Mouse (Mus musculus) midbrain, embryonic 16.5 days (tissue): ENCODE measurements around the gene Pth2. TPM values are rescaled to one million over a fixed set of nuclear protein-coding genes. Genes with fewer than 3 reads are reported as not detected.
A peak's percentile ranks its signal among the peaks of the same experiment; 100 is the strongest.

Source experiments
- ATAC-seq: fragments of 200-750 bp; cut with Nextera tagmentation; 2 replicates; pipeline ENCODE4 v1.8.0; 2017; ENCODE audit warnings: moderate TSS enrichment
- H3K27ac ChIP-seq: fragments of 300-500 bp; sonication (generic); 2 replicates; pipeline ENCODE4 v1.5.1; 2014; ENCODE audit warnings: mild to moderate bottlenecking, low read length, mixed read lengths
- H3K27me3 ChIP-seq: fragments of 300-500 bp; sonication (generic); 2 replicates; pipeline ENCODE4 v1.6.1; 2014; ENCODE audit warnings: low read depth, low read length, mixed read lengths; ENCODE audit not compliant: control insufficient read depth, insufficient read depth
- H3K36me3 ChIP-seq: fragments of 300-500 bp; sonication (generic); 2 replicates; pipeline ENCODE4 v1.6.1; 2014; ENCODE audit warnings: mild to moderate bottlenecking, low read length, moderate library complexity, mixed read lengths; ENCODE audit not compliant: control insufficient read depth, insufficient read depth
- H3K4me1 ChIP-seq: fragments of 300-500 bp; sonication (generic); 2 replicates; pipeline ENCODE4 v1.6.1; 2014; ENCODE audit warnings: mild to moderate bottlenecking, low read length, mixed read lengths; ENCODE audit not compliant: control insufficient read depth, insufficient read depth
- H3K4me2 ChIP-seq: fragments of 300-500 bp; sonication (generic); 2 replicates; pipeline ENCODE4 v1.6.1; 2014; ENCODE audit warnings: mild to moderate bottlenecking, low read length, mixed read lengths
- H3K4me3 ChIP-seq: fragments of 300-500 bp; sonication (generic); 2 replicates; pipeline ENCODE4 v1.5.1; 2014; ENCODE audit warnings: low read depth, mild to moderate bottlenecking, low read length, moderate library complexity, mixed read lengths
- H3K9ac ChIP-seq: fragments of 300-500 bp; sonication (generic); 2 replicates; pipeline ENCODE4 v1.6.1; 2014; ENCODE audit warnings: low read depth, low read length, mixed read lengths
- H3K9me3 ChIP-seq: fragments of 300-500 bp; sonication (generic); replicated peaks from 2 replicates; pipeline ENCODE4 v1.6.1; 2014; ENCODE audit warnings: mild to moderate bottlenecking, low read length, mixed read lengths; ENCODE audit not compliant: control insufficient read depth, poor library complexity, severe bottlenecking
- WGBS: fragments of 180-500 bp; shearing (Covaris S2); extraction: QIAGEN DNeasy Blood & Tissue Kit; methylation state at CpG from one replicate; pipeline ENCODE4 v1.1.7; 2014; 5-methylcytosine and 5-hydroxymethylcytosine counted together
- polyA plus RNA-seq: library from polyadenylated mRNA; unstranded; fragments of >200 nt; fragmentation: Nextera tagmentation; extraction: Ambion mirVana; gene quantifications from 2 replicates; pipeline ENCODE4 v1.2.1, GENCODE M21; 2015

The Pth2 gene
- polyA plus RNA-seq, 1 experiment from 2014 or later = 1.2 TPM

DNA sequence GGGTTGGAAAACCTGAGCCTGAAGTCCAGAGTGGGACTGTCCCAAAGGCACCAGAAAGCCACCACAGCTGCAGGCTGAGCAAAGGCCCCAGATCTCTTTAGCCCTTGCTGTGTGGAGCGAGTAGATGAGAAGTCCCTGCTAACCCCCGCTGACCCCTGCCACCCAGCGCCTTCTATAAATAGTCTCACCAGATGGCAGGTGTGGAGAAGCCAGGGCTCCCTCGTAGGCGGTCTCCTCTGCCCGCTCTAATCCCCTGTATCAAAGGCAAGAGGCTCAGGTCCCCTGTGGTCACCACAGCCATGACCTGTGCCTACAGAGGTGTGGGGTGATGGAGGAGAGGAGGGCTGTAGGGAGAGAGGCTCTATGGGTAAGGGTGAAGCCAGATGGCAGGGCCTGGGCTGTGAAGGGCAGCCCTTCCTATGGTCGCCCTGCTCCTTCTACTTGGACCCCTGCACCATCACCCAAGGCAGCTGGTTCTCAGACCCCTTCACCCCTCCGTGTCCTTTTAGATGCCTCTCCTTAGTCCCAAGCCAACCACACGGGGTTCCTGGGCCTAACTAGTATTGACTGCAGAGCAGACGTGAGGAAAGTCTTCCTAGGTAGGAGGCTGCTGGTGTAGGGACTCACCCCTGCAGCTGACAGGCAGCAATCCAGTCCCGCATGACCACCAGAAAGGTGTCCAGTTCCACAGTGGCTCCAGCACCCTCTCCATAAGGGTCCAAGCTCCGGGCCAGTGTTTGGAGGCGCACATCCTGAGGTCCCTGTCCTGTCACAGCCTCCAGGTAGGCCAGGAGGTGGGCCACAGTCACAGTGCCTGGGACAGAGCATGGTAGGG, 14.8 kb downstream of the Pth2 start:
- no peak for ATAC-seq

DNA sequence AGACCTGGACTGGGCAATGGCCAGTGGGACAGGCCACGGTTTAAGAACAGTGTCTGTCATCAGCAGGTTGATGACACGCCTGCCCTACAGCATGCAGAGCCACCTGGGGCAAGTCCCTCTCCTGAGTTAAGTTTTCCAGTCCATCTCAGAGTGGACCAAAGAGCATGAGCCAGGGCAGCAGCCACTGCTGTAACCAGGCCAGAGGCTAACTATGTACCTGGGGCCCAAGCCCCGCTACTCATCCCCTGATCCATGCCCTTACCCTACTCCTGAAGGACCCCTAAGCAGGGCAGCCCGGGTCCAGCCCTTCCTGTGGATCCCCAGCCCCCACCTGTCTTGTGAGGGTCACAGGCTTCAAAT, 15.4 kb downstream of the Pth2 start:
- H3K36me3 ChIP-seq = no peaks in the 10 kb centered on the region
- H3K9ac ChIP-seq = no peak overlapping the region
- ATAC-seq = no peak
- no peaks in the 10 kb centered on the region for H3K27me3 ChIP-seq
- H3K27ac ChIP-seq = no peak overlapping the region
- H3K9me3 ChIP-seq = no peaks in the 10 kb centered on the region
- H3K4me2 ChIP-seq = no peak overlapping the region
- no peak overlapping the region for H3K4me3 ChIP-seq
- WGBS = 80% methylated on average over 4 of the region's 4 CpGs
- H3K4me1 ChIP-seq = peaks cover 2% of the 10 kb centered on the region; the same call in 1 of the 2 replicates

More for the DNA sequence above, 14.8 kb downstream of the Pth2 start:
- no peaks in the 10 kb centered on the region for H3K36me3 ChIP-seq
- no peaks in the 10 kb centered on the region for H3K27me3 ChIP-seq
- no peak overlapping the region for H3K4me2 ChIP-seq
- no peak overlapping the region for H3K27ac ChIP-seq
- H3K9me3 ChIP-seq = no peaks in the 10 kb centered on the region
- WGBS = 57% methylated on average over 13 of the region's 13 CpGs
- 0 out of 2 replicates have a peak overlapping the region, but pooled peaks have one; percentile 30 for H3K9ac ChIP-seq
- H3K4me3 ChIP-seq = no peak overlapping the region
- peaks cover 2% of the 10 kb centered on the region; the same call in 1 of the 2 replicates for H3K4me1 ChIP-seq

DNA sequence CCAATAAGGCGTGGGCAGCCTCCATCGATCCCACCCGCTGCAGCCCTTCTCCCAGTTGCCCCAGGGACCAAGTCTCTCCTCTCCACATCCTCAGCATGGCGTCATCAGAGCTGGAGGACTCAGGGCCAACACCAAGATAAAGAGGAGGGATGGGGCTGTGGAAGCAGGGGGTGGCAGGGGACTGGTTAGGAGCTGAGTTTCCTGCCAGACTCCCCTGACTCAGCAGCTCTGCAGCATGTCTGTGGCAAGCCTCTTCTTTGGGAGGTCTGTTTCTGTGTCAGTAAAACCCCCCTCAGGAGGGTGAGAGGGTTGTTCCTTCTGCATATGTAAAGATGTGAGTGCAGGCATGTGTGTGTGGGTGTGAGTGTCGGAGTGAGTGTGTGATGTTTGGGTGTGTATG, 16.2 kb downstream of the Pth2 start:
- no peak for ATAC-seq

DNA sequence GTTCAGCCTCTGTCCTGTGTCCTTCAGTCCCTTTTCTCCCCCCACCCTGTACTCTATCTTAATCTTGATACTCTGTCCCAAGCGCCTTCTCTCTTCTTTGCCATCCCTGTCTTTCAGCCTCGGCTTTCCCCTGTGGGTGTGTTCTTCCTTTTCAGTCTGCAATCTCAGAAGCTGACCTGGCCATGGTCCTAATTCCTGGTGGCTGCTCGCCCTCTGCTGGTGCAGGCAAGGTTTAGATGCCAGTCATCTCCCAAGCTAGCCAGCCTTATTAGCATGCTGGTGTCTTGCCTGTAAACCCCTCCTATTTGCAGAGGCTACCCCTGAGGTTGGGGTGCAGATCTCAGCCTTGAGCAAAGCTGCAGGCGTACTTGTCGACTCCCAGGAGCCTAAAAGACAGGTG, 17.6 kb downstream of the Pth2 start:
- Histone ChIP-seq H3K9ac (peak overlapping the region; percentile 37), H3K27ac (no peak overlapping the region), H3K9me3 (no peaks in the 10 kb centered on the region), H3K4me3 (no peak overlapping the region), H3K27me3 (no peaks in the 10 kb centered on the region), H3K36me3 (no peaks in the 10 kb centered on the region), H3K4me1 (peaks cover 2% of the 10 kb centered on the region; the same call in 1 of the 2 replicates), H3K4me2 (no peak overlapping the region)
- WGBS = 10% methylated on average over 5 of the region's 5 CpGs
- peak; percentile 57 for ATAC-seq

More for the DNA sequence above, 16.2 kb downstream of the Pth2 start:
- H3K36me3 ChIP-seq = no peaks in the 10 kb centered on the region
- WGBS = 69% methylated on average over 5 of the region's 5 CpGs
- no peaks in the 10 kb centered on the region for H3K27me3 ChIP-seq
- H3K4me3 ChIP-seq = no peak overlapping the region
- no peak overlapping the region for H3K27ac ChIP-seq
- H3K9ac ChIP-seq = no peak overlapping the region
- H3K9me3 ChIP-seq = no peaks in the 10 kb centered on the region
- no peak overlapping the region for H3K4me2 ChIP-seq
- peaks cover 2% of the 10 kb centered on the region; the same call in 1 of the 2 replicates for H3K4me1 ChIP-seq

DNA sequence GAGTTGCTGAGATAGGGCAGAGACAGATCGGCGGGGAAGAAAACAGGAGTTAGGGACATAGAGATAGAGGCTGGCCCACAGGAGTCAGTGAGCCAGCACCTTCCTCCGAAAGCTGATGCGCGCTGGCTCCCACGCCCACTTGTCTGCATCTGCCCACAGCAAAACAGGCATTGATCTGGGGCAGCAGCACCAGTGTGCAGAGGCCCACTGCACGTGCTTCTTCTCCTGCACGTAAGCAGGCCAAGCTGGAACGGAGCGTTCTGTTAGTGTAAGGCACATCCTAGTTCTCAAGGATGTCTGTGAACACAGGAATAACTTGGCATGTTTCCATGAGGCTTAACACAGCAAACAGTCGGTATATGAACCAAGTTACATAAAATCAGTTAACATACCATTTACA, 18.2 kb downstream of the Pth2 start:
- Histone ChIP-seq H3K27ac (no peak overlapping the region), H3K4me3 (no peak overlapping the region), H3K4me2 (no peak overlapping the region), H3K9me3 (no peaks in the 10 kb centered on the region), H3K9ac (no peak overlapping the region), H3K36me3 (no peaks in the 10 kb centered on the region), H3K27me3 (no peaks in the 10 kb centered on the region), H3K4me1 (peaks cover 2% of the 10 kb centered on the region; the same call in 1 of the 2 replicates)
- 83% methylated on average over 11 of the region's 11 CpGs for WGBS
- ATAC-seq = no peak

DNA sequence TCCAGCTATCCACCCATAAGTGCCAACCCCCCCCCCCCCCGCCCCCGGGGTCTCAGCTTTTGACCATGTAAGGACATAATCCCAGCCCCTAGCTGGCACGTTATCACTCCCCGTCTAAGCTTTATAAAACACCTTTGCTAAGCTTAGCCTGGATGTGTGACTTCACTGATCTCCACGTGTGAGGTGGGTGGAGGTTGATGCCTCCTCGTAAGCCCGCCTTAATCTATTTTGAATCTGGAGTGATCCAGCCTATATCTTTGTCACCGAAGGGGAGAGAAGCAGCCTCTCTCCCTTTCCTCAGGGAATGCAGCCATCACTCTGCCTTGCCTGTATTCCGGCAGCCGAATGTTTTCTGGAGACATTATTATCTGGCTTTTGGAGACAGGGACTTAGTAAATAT, 21.9 kb downstream of the Pth2 start:
- peaks cover 2% of the 10 kb centered on the region; the same call in 1 of the 2 replicates for H3K4me1 ChIP-seq
- H3K4me3 ChIP-seq = no peak overlapping the region
- H3K36me3 ChIP-seq = no peaks in the 10 kb centered on the region
- 62% methylated on average over 9 of the region's 10 CpGs for WGBS
- no peak overlapping the region for H3K4me2 ChIP-seq
- no peaks in the 10 kb centered on the region for H3K9me3 ChIP-seq
- H3K9ac ChIP-seq = no peak overlapping the region
- H3K27me3 ChIP-seq = no peaks in the 10 kb centered on the region
- ATAC-seq = no peak
- H3K27ac ChIP-seq = no peak overlapping the region

DNA sequence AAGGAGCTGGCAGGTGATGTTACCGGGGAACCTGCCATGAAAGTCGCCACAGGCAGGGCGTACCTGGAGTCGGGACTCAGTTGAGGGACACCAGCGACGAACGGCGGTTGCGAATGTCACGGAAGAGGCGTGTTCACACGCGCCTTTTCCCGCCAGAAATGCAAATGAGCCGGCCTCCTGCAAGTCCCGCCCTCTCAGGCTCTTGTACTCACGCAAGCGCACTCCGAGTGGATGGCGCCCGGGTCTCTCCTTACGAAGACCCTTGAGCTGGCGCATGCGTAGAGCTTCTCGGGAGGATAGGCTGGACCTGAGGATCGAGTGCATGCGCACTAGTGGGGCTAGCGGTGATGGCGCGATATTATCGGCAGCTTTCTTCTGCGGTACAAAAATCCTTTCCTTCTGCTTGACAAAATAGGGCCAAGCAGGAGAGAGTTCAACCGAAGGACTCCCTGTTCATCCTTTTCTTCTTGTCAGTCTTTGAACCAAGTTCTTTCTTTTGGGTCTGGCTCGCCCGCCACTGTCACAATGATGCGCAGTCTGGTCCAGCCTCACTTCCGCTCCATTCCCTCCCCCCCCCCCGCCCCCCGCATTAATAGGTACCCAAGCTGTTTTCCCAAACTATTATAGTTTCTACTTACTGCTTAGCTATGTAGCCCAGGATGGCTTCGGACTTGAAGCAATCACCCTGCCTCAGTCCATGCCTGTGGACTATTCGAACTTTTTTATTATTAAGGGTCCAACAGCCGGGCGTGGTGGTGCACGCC, 23.8 kb downstream of the Pth2 start, which contains the start of gene Ccdc155:
Gene Ccdc155, minus strand, starts transcription at position 513 of the 764 bp plus-strand sequence.
- Histone ChIP-seq H3K27ac (peak within 1 kb of the TSS; percentile 68), H3K4me3 (peak within 1 kb of the TSS; percentile 41), H3K4me2 (peak within 1 kb of the TSS; percentile 76), H3K9ac (peak within 1 kb of the TSS; percentile 39), H3K4me1 (no peaks in the 10 kb centered on the region), H3K36me3 (no peaks in the 10 kb centered on the region), H3K27me3 (no peaks in the 10 kb centered on the region), H3K9me3 (no peaks in the 10 kb centered on the region)
- WGBS = 9% methylated on average over 44 of the region's 44 CpGs
- ATAC-seq = peak; percentile 97

DNA sequence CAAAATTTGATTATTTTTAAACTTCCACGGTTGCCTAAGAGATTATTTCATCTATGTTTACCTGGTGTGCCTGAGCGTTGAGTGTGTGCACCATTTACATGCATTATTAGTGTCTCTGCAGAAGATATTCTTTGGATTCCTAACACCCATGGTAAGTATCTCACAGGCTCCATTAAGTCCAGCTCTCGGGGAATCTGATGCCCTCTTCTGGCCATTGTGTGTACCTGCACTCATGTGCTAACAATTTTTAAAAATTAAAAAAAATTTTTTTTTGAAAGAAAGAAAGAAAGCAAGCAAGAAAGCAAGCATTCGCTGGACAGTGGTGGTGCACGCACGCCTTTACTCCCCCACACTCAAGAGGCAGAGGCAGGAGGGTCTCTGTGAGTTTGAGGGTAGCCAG, 27.5 kb downstream of the Pth2 start:
- WGBS = 82% methylated on average over 6 of the region's 6 CpGs
- no peaks in the 10 kb centered on the region for H3K4me1 ChIP-seq
- H3K4me3 ChIP-seq = no peak overlapping the region
- peaks cover 21% of the 10 kb centered on the region for H3K27me3 ChIP-seq
- H3K36me3 ChIP-seq = no peaks in the 10 kb centered on the region
- no peak overlapping the region for H3K4me2 ChIP-seq
- H3K9ac ChIP-seq = no peak overlapping the region
- H3K27ac ChIP-seq = no peak overlapping the region
- H3K9me3 ChIP-seq = no peaks in the 10 kb centered on the region
- ATAC-seq = no peak

DNA sequence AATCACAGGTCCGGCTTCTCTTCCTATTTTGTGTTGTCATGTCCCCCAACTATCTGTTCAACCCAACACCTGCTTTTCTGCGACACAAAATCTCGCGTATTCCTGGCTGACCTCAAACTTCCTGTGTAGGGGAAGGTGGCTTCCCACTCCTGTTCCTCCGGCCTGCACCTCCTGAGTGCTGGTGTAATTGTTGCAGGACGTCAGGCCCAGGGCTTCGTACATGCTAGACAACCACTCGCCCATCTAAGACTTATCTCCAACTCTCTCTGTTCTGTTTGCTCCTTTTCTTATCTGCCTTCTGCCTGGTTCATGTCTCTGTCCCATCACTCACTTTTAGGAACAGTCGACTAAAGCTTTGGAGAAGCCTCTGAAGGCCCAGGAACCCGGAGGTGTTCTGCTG, 30.3 kb downstream of the Pth2 start:
- no peak for ATAC-seq
- Histone ChIP-seq H3K27ac (no peak overlapping the region), H3K9ac (no peak overlapping the region), H3K9me3 (no peaks in the 10 kb centered on the region), H3K4me3 (no peak overlapping the region), H3K4me2 (no peak overlapping the region; the same call in 1 of the 2 replicates), H3K36me3 (no peaks in the 10 kb centered on the region), H3K4me1 (peaks cover 6% of the 10 kb centered on the region), H3K27me3 (peaks cover 21% of the 10 kb centered on the region)
- 83% methylated on average over 10 of the region's 10 CpGs for WGBS
